ENCODE assay signal across 12 mouse cellular contexts in the genomic region with DNA sequence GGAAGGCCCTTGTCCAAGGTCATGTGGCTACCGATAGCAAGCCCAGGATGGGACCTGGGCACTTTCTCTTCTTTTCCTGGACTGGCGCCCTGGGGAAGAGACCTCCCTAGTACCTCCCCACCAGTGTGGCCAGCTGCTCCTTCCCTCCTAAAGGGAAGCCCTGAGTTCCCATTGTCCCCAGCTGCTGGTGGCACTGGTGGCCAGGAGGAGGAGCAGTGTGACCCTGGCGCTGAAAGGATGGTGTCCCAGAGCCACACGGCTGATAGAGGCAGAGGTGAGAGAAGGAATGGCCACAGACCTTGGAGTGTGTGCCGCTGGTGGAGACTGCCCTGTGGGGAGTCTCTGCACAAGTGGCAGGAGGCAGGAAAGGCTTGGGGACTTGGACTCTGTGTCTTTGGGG. TPM values are rescaled to one million over a fixed set of nuclear protein-coding genes. Genes with fewer than 3 reads are reported as not detected.
A peak's percentile ranks its signal among the peaks of the same experiment; 100 is the strongest.
DNase-seq lines count a peak whose midpoint lies in the region; ATAC-seq lines count a peak whose summit lies in the region.
"Had no signal": no experiment of that assay in that cellular context is flagged by ENCODE, and none has a peak within 500 bp of the region (broad histone marks: within the 10 kb centered on the region; RNA-seq: fewer than 3 reads in every experiment).

No protein-coding gene starts in this region.

- no peak for ATAC-seq in kidney, embryonic 16.5 days (ENCODE audit: low FRiP score, low TSS enrichment)
- ATAC-seq in embryonic facial prominence, embryonic 14.5 days (ENCODE audit: low read depth) = no peak
- no peak for ATAC-seq in intestine, embryonic 16.5 days

- H3K9me3 ChIP-seq in kidney, embryonic 16.5 days (ENCODE audit: low read length) = no peaks in the 10 kb centered on the region
- H3K9me3 ChIP-seq in embryonic facial prominence, embryonic 14.5 days (ENCODE audit: control insufficient read depth, low read length) = no peaks in the 10 kb centered on the region
- H3K9me3 ChIP-seq in intestine, embryonic 16.5 days (ENCODE audit: control insufficient read depth, low read length) = no peaks in the 10 kb centered on the region
- H3K9me3 ChIP-seq: heart, embryonic 13.5 days had no signal

- peak overlapping the region; percentile 3; the same call in 1 of the 2 replicates for H3K27ac ChIP-seq in kidney, embryonic 16.5 days (ENCODE audit: low read length)
- peak overlapping the region; percentile 40 for H3K27ac ChIP-seq in embryonic facial prominence, embryonic 14.5 days (replicated peaks; ENCODE audit: low read depth, low read length)
- H3K27ac ChIP-seq in intestine, embryonic 16.5 days (ENCODE audit: low read length) = no peak overlapping the region
- H3K27ac ChIP-seq: heart, embryonic 13.5 days had no signal

- 0 out of 2 replicates have a peak, but pooled peaks cover 3% of the 10 kb centered on the region for H3K36me3 ChIP-seq in kidney, embryonic 16.5 days (ENCODE audit: insufficient read depth, low read length)
- peaks cover 63% of the 10 kb centered on the region for H3K36me3 ChIP-seq in embryonic facial prominence, embryonic 14.5 days (ENCODE audit: control insufficient read depth, insufficient read depth, low read length)
- 0 out of 2 replicates have a peak, but pooled peaks cover 6% of the 10 kb centered on the region for H3K36me3 ChIP-seq in intestine, embryonic 16.5 days (ENCODE audit: control insufficient read depth, insufficient read depth, low read length)

- H3K4me3 ChIP-seq in kidney, embryonic 16.5 days (ENCODE audit: low read length) = no peak overlapping the region
- H3K4me3 ChIP-seq in embryonic facial prominence, embryonic 14.5 days (ENCODE audit: low read depth, low read length) = no peak overlapping the region
- H3K4me3 ChIP-seq in intestine, embryonic 16.5 days (ENCODE audit: low read length) = no peak overlapping the region
- H3K4me3 ChIP-seq: heart, embryonic 13.5 days had no signal

- H3K27me3 ChIP-seq in kidney, embryonic 16.5 days (ENCODE audit: insufficient read depth, low read length) = no peaks in the 10 kb centered on the region
- H3K27me3 ChIP-seq in embryonic facial prominence, embryonic 14.5 days (replicated peaks; ENCODE audit: control insufficient read depth, insufficient read depth, low read length) = no peaks in the 10 kb centered on the region
- no peaks in the 10 kb centered on the region for H3K27me3 ChIP-seq in intestine, embryonic 16.5 days (replicated peaks; ENCODE audit: control insufficient read depth, insufficient read depth, low read length)
- H3K27me3 ChIP-seq: heart, embryonic 13.5 days had no signal

- no peak for DNase-seq in kidney, postnatal 10 days
- DNase-seq in embryonic facial prominence, embryonic 14.5 days (ENCODE audit: low spot score) = no peak
- DNase-seq in retina, embryonic 14.5 days (ENCODE audit: low spot score) = peak; percentile 73
- no peak for DNase-seq in layer of hippocampus, adult 8-10 months (ENCODE audit: low spot score in 2 of 2)
- no peak for DNase-seq in thymus, postnatal 36 days
- no peak for DNase-seq in B cell, adult 2 months
- DNase-seq: adrenal gland, adult 8-10 months; layer of hippocampus, adult 9-11 months; right cerebral cortex, postnatal 25 days had no signal

- no peak overlapping the region for H3K4me2 ChIP-seq in kidney, embryonic 16.5 days (replicated peaks; ENCODE audit: low read depth, low read length)
- H3K4me2 ChIP-seq in embryonic facial prominence, embryonic 14.5 days (ENCODE audit: low read depth, low read length) = no peak overlapping the region
- no peak overlapping the region for H3K4me2 ChIP-seq in intestine, embryonic 16.5 days (ENCODE audit: low read depth, low read length)
- H3K4me2 ChIP-seq: heart, embryonic 13.5 days had no signal

- 64% methylated on average over 5 of the region's 5 CpGs for WGBS in kidney, embryonic 16.5 days
- 29% methylated on average over 4 of the region's 5 CpGs for WGBS in embryonic facial prominence, embryonic 14.5 days
- 48% methylated on average over 5 of the region's 5 CpGs for WGBS in intestine, embryonic 16.5 days

- H3K4me1 ChIP-seq in kidney, embryonic 16.5 days (ENCODE audit: insufficient read depth, low read length) = peaks cover 53% of the 10 kb centered on the region
- peaks cover 24% of the 10 kb centered on the region for H3K4me1 ChIP-seq in embryonic facial prominence, embryonic 14.5 days (ENCODE audit: control insufficient read depth, insufficient read depth, low read length)
- H3K4me1 ChIP-seq in intestine, embryonic 16.5 days (ENCODE audit: control insufficient read depth, insufficient read depth, low read length) = peaks cover 55% of the 10 kb centered on the region

- H3K9ac ChIP-seq in kidney, embryonic 16.5 days (replicated peaks; ENCODE audit: low read length) = no peak overlapping the region
- peak overlapping the region; percentile 37; the same call in 1 of the 2 replicates for H3K9ac ChIP-seq in embryonic facial prominence, embryonic 14.5 days (ENCODE audit: low read depth, low read length)
- peak overlapping the region; percentile 14; the same call in 1 of the 2 replicates for H3K9ac ChIP-seq in intestine, embryonic 16.5 days (ENCODE audit: low read depth, low read length)
- H3K9ac ChIP-seq: heart, embryonic 13.5 days had no signal

RNA-seq across cellular contexts. Expression of gene Src, which starts 41.5 kb away (rescaled TPM):
- 16.9 and 17.3 TPM in 2 replicates for polyA plus RNA-seq in kidney, embryonic 16.5 days (2015; fragmentation: Nextera tagmentation; extraction: Ambion mirVana)
- polyA plus RNA-seq in embryonic facial prominence, embryonic 14.5 days (2014; fragmentation: Nextera tagmentation; extraction: Ambion mirVana) = 12.6 and 16.2 TPM in 2 replicates
- 11.8 and 15.5 TPM in 2 replicates for polyA plus RNA-seq in intestine, embryonic 16.5 days (2015; fragmentation: Nextera tagmentation; extraction: Ambion mirVana)
- 100 to 1,000 TPM; 124 to 150 (median 133) TPM for total RNA-seq in layer of hippocampus, adult 8-10 months (2022)
